Mouse (Mus musculus): ENCODE results near the gene Pbx4. TPM values are rescaled to one million over a fixed set of nuclear protein-coding genes. Genes with fewer than 3 reads are reported as not detected.

Gene Pbx4
- total and polyA plus RNA-seq, 3 experiments, result 1.0 to 5.9 (median 2.4) TPM

DNA sequence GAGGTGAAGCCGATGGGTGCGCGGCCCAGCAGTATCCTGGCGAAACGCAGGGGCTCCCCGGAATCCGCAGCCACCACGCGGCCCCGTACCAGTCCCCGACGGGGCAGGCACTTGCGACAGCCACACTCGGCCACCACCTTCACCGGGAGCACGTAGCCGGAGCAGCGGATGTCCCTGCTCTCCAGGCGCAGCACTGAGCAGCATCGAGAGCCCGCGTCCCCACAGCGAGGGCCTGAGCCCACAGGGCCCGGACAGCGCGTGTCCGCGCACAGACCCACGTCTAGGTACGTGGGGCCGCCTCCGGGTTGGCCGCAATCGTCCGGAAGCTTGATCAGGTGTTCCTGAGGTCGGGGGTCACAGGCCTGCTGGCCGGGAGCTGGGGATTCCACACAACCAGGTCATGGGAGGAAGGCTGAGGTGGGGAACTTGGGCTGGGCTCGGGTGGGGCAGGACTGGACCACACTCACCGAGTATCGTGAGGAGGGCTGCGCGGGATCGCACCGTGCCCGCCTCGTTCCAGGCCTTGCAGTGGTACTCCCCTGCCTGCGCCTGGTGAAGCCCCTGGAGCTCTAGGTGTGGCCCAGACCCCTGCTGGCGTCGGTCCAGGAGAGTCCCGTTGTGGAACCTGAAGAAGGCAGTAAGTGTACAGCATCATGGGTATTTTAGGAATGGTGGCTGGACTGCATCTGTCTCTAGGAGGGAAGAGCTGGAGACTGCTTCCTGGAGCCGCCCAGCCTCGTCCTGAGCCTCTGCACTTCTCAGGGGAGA lies 50.7 kb downstream of the Pbx4 start:
- dilution Hi-C loops (cut with MboI; ENCODE audit: extremely low pct_ligation_motif_present, extremely low pct_unique_long_range_greater_than_20kb, low sequenced_read_pairs), result no loop called here
- DNase-seq (ENCODE audit: extremely low read depth), result no peak
- Histone ChIP-seq H3K4me3 (replicated peaks in 1 of 3; ENCODE audit: low read depth in 2 of 3, low read length in 2 of 3, poor library complexity in 1 of 3) (no peak overlapping the region), H3K4me2 (ENCODE audit: insufficient read depth, low read depth, poor library complexity, severe bottlenecking) (no peak overlapping the region), H3K36me3 (replicated peaks in 1 of 2; ENCODE audit: control insufficient read depth in 1 of 2, insufficient read depth in 1 of 2, low read length in 1 of 2) (peaks cover 0 to 28% of the 10 kb centered on the region in 2 experiments), H3K4me1 (ENCODE audit: control insufficient read depth in 1 of 2, insufficient read depth in 2 of 2) (peaks cover 0 to 5% of the 10 kb centered on the region in 2 experiments; a peak in 1 of 4 replicates), H3K27me3 (replicated peaks) (no peaks in the 10 kb centered on the region), H3K9me3 (replicated peaks; ENCODE audit: low read length) (peaks cover 31% of the 10 kb centered on the region), H3K79me2 (replicated peaks; ENCODE audit: control insufficient read depth, extremely low read depth, insufficient read depth, poor library complexity, severe bottlenecking) (no peaks in the 10 kb centered on the region), H3K9ac (ENCODE audit: insufficient read depth, low read depth) (no peak overlapping the region), H3K27ac (ENCODE audit: insufficient read depth, low read depth) (no peak overlapping the region)
- TF ChIP-seq EP300 (IDR thresholded peaks at IDR 0.05; ENCODE audit: low read length) (no peak), CHD1 (IDR thresholded peaks at IDR 0.05; ENCODE audit: low read depth, low read length) (no peak), BHLHE40 (IDR thresholded peaks at IDR 0.05; ENCODE audit: low read depth, low read length) (no peak), GABPA (IDR thresholded peaks at IDR 0.05; ENCODE audit: insufficient replicate concordance, low read depth, low read length) (no peak), KAT2A (IDR thresholded peaks at IDR 0.05; ENCODE audit: insufficient replicate concordance, low read length) (no peak), SMC3 (IDR thresholded peaks at IDR 0.05; ENCODE audit: low read depth, low read length) (no peak), RAD21 (IDR thresholded peaks at IDR 0.05; ENCODE audit: low read depth, low read length) (no peak), CHD2 (IDR thresholded peaks at IDR 0.05; ENCODE audit: low read length) (no peak), CTCF (conservative IDR thresholded peaks at IDR 0.05 in 1 of 2, IDR thresholded peaks at IDR 0.05 in 1 of 2; ENCODE audit: low read depth in 2 of 2, low read length in 2 of 2) (no peak), NRF1 (IDR thresholded peaks at IDR 0.05; ENCODE audit: low read depth, low read length) (no peak), SIN3A (IDR thresholded peaks at IDR 0.05; ENCODE audit: low read length) (no peak), UBTF (IDR thresholded peaks at IDR 0.05; ENCODE audit: low read depth, low read length) (no peak), MXI1 (IDR thresholded peaks at IDR 0.05; ENCODE audit: low read depth, low read length) (no peak), E2F4 (IDR thresholded peaks at IDR 0.05; ENCODE audit: insufficient replicate concordance, low read depth, low read length) (no peak), JUN (IDR thresholded peaks at IDR 0.05; ENCODE audit: insufficient read depth, low read depth, low read length) (no peak), MAX (IDR thresholded peaks at IDR 0.05; ENCODE audit: low read length) (no peak)
- in situ Hi-C loops (cut with MboI; ENCODE audit: low pct_ligation_motif_present, low pct_unique_long_range_greater_than_20kb, low sequenced_read_pairs), result no loop called here

DNA sequence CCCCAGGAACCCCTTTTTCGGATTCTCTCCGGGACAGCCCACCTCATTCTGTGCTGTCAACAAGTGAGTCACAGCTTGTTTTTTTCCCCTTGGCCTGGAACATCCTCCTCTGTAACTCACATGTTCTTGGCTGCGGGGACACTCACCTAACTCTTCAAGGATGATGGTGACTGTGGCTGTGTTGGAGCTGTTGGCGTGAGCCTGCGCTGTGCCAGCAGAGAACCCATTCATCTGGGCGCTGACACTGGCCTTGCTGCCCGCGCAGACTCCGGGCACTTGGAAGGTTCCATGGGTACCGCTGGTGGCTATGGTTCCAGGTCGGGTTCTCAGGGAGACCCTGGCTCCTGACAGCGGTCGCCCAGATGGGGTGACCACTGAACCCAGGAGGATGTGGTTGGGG lies 51.9 kb downstream of the Pbx4 start:
- H3K9me3 ChIP-seq (replicated peaks; ENCODE audit: low read length), result peaks cover 31% of the 10 kb centered on the region
- H3K4me3 ChIP-seq (replicated peaks in 1 of 3; ENCODE audit: low read depth in 2 of 3, low read length in 2 of 3, poor library complexity in 1 of 3), result no peak overlapping the region
- no peak overlapping the region for H3K27ac ChIP-seq (ENCODE audit: insufficient read depth, low read depth)
- peaks cover 3 to 39% of the 10 kb centered on the region in 2 experiments for H3K36me3 ChIP-seq (replicated peaks in 1 of 2; ENCODE audit: control insufficient read depth in 1 of 2, insufficient read depth in 1 of 2, low read length in 1 of 2)
- no peaks in the 10 kb centered on the region for H3K27me3 ChIP-seq (replicated peaks)
- no peaks in the 10 kb centered on the region for H3K79me2 ChIP-seq (replicated peaks; ENCODE audit: control insufficient read depth, extremely low read depth, insufficient read depth, poor library complexity, severe bottlenecking)
- dilution Hi-C loops (cut with MboI; ENCODE audit: extremely low pct_ligation_motif_present, extremely low pct_unique_long_range_greater_than_20kb, low sequenced_read_pairs) (no loop called here), in situ Hi-C loops (cut with MboI; ENCODE audit: low pct_ligation_motif_present, low pct_unique_long_range_greater_than_20kb, low sequenced_read_pairs) (no loop called here)
- no peak for DNase-seq (ENCODE audit: extremely low read depth)
- TF ChIP-seq KAT2A (IDR thresholded peaks at IDR 0.05; ENCODE audit: insufficient replicate concordance, low read length) (no peak), SIN3A (IDR thresholded peaks at IDR 0.05; ENCODE audit: low read length) (no peak), USF2 (conservative IDR thresholded peaks at IDR 0.05; ENCODE audit: low read depth, low read length) (no peak), GABPA (IDR thresholded peaks at IDR 0.05; ENCODE audit: insufficient replicate concordance, low read depth, low read length) (no peak), TCF12 (IDR thresholded peaks at IDR 0.05; ENCODE audit: low read depth, low read length) (no peak)
- H3K4me1 ChIP-seq (ENCODE audit: control insufficient read depth in 1 of 2, insufficient read depth in 2 of 2), result peaks cover 2 to 13% of the 10 kb centered on the region in 2 experiments; a peak in 2 of 4 replicates
- no peak overlapping the region for H3K4me2 ChIP-seq (ENCODE audit: insufficient read depth, low read depth, poor library complexity, severe bottlenecking)
- no peak overlapping the region for H3K9ac ChIP-seq (ENCODE audit: insufficient read depth, low read depth)

All from CH12.LX (cell line).